Mouse (Mus musculus) kidney, embryonic 14.5 days (tissue): Measurements from ENCODE around the gene Prm3. TPM values are rescaled to one million over a fixed set of nuclear protein-coding genes. Genes with fewer than 3 reads are reported as not detected.

ENCODE experiments used
- ATAC-seq: fragments of 200-750 bp; cut with Nextera tagmentation; 2 replicates; pipeline ENCODE4 v1.8.0; 2017; ENCODE audit warnings: moderate number of reproducible peaks, mild to moderate bottlenecking, moderate TSS enrichment, moderate library complexity; ENCODE audit not compliant: low FRiP score, low TSS enrichment
- H3K27ac ChIP-seq: fragments of 300-500 bp; sonication (generic); 2 replicates; pipeline ENCODE4 v1.5.1; 2014; ENCODE audit warnings: low read depth, mild to moderate bottlenecking, low read length, moderate library complexity, mixed read lengths
- H3K27me3 ChIP-seq: fragments of 300-500 bp; sonication (generic); 2 replicates; pipeline ENCODE4 v1.6.1; 2014; ENCODE audit warnings: mild to moderate bottlenecking, low read length; ENCODE audit not compliant: control insufficient read depth, insufficient read depth
- H3K36me3 ChIP-seq: fragments of 300-500 bp; sonication (generic); 2 replicates; pipeline ENCODE4 v1.6.1; 2014; ENCODE audit warnings: low read length, mixed read lengths; ENCODE audit not compliant: control insufficient read depth, insufficient read depth
- H3K4me1 ChIP-seq: fragments of 300-500 bp; sonication (generic); 2 replicates; pipeline ENCODE4 v1.6.1; 2014; ENCODE audit warnings: low read length, mixed read lengths; ENCODE audit not compliant: control insufficient read depth, insufficient read depth
- H3K4me2 ChIP-seq: fragments of 300-500 bp; sonication (generic); replicated peaks from 2 replicates; pipeline ENCODE4 v1.6.1; 2014; ENCODE audit warnings: low read depth, mild to moderate bottlenecking, low read length
- H3K4me3 ChIP-seq: fragments of 300-500 bp; sonication (generic); 2 replicates; pipeline ENCODE4 v1.5.1; 2014; ENCODE audit warnings: mild to moderate bottlenecking, low read length
- H3K9ac ChIP-seq: fragments of 300-500 bp; sonication (generic); 2 replicates; pipeline ENCODE4 v1.6.1; 2014; ENCODE audit warnings: low read depth, mild to moderate bottlenecking, low read length, moderate library complexity
- H3K9me3 ChIP-seq: fragments of 300-500 bp; sonication (generic); 2 replicates; pipeline ENCODE4 v1.6.1; 2016; ENCODE audit warnings: low read length; ENCODE audit not compliant: control insufficient read depth
- WGBS: fragments of 180-500 bp; shearing (Covaris S2); extraction: QIAGEN DNeasy Blood & Tissue Kit; methylation state at CpG from one replicate; pipeline ENCODE4 v1.1.7; 2014; 5-methylcytosine and 5-hydroxymethylcytosine counted together
- polyA plus RNA-seq: library from polyadenylated mRNA; unstranded; fragments of >200 nt; fragmentation: Nextera tagmentation; extraction: Ambion mirVana; gene quantifications from 2 replicates; pipeline ENCODE4 v1.2.1, GENCODE M21; 2014

The Prm3 gene
- polyA plus RNA-seq, 1 experiment from 2014 or later: not detected

- no peak overlapping the region for H3K4me3 ChIP-seq
- 72% methylated on average over 6 of the region's 6 CpGs for WGBS
- no peaks in the 10 kb centered on the region for H3K27me3 ChIP-seq
- H3K9me3 ChIP-seq: no peaks in the 10 kb centered on the region
- no peak overlapping the region for H3K9ac ChIP-seq
- no peaks in the 10 kb centered on the region for H3K36me3 ChIP-seq
- no peaks in the 10 kb centered on the region for H3K4me1 ChIP-seq
- no peak for ATAC-seq
- H3K27ac ChIP-seq: no peak overlapping the region
- no peak overlapping the region for H3K4me2 ChIP-seq
Observed at GRCm38 (mm10) chr16:10756168-10756567, 34.5 kb downstream of the Prm3 start.

GRCm38 (mm10) chr16:10754521-10755296 is 36.0 kb downstream of the Prm3 start:
- ATAC-seq: no peak
- H3K9me3 ChIP-seq: no peaks in the 10 kb centered on the region
- no peaks in the 10 kb centered on the region for H3K4me1 ChIP-seq
- H3K27ac ChIP-seq: no peak overlapping the region
- no peaks in the 10 kb centered on the region for H3K36me3 ChIP-seq
- no peak overlapping the region for H3K9ac ChIP-seq
- H3K4me3 ChIP-seq: no peak overlapping the region
- H3K4me2 ChIP-seq: no peak overlapping the region
- 92% methylated on average over 3 of the region's 3 CpGs for WGBS
- no peaks in the 10 kb centered on the region for H3K27me3 ChIP-seq

- no peak for ATAC-seq
- no peak overlapping the region for H3K9ac ChIP-seq
Observed at GRCm38 (mm10) chr16:10749824-10750223, 40.9 kb downstream of the Prm3 start.

GRCm38 (mm10) chr16:10749226-10749625 is 41.5 kb downstream of the Prm3 start:
- WGBS: 57% methylated on average over 7 of the region's 7 CpGs
- H3K9me3 ChIP-seq: no peaks in the 10 kb centered on the region
- no peaks in the 10 kb centered on the region for H3K36me3 ChIP-seq
- no peak overlapping the region for H3K4me2 ChIP-seq
- no peak overlapping the region for H3K4me3 ChIP-seq
- no peaks in the 10 kb centered on the region for H3K27me3 ChIP-seq
- no peak for ATAC-seq
- no peak overlapping the region for H3K9ac ChIP-seq
- no peaks in the 10 kb centered on the region for H3K4me1 ChIP-seq
- H3K27ac ChIP-seq: no peak overlapping the region

More at GRCm38 (mm10) chr16:10749824-10750223, 40.9 kb downstream of the Prm3 start:
- no peaks in the 10 kb centered on the region for H3K36me3 ChIP-seq
- H3K9me3 ChIP-seq: no peaks in the 10 kb centered on the region
- no peak overlapping the region for H3K27ac ChIP-seq
- H3K4me3 ChIP-seq: no peak overlapping the region
- no peak overlapping the region for H3K4me2 ChIP-seq
- H3K27me3 ChIP-seq: no peaks in the 10 kb centered on the region
- no peaks in the 10 kb centered on the region for H3K4me1 ChIP-seq
- WGBS: 57% methylated on average over 7 of the region's 7 CpGs

- H3K4me3 ChIP-seq: no peak overlapping the region
- H3K27ac ChIP-seq: no peak overlapping the region
- no peak for ATAC-seq
- no peaks in the 10 kb centered on the region for H3K9me3 ChIP-seq
- no peak overlapping the region for H3K4me2 ChIP-seq
- H3K4me1 ChIP-seq: 0 out of 2 replicates have a peak, but pooled peaks cover 5% of the 10 kb centered on the region
- 95% methylated on average over 2 of the region's 2 CpGs for WGBS
- no peaks in the 10 kb centered on the region for H3K27me3 ChIP-seq
- no peak overlapping the region for H3K9ac ChIP-seq
- no peaks in the 10 kb centered on the region for H3K36me3 ChIP-seq
Observed at GRCm38 (mm10) chr16:10741082-10741481, 49.6 kb downstream of the Prm3 start.

Other genes with a start within 250 kb of the Prm3 start
- gene Dexi, start 247.9 kb downstream of the Prm3 start, polyA plus RNA-seq: 27.4 and 32.5 TPM in 2 replicates
- gene Clec16a, start 245.6 kb downstream of the Prm3 start, polyA plus RNA-seq: 38.4 and 46.3 TPM in 2 replicates
- 6.3 and 7.2 TPM in 2 replicates for gene Socs1, start 5.4 kb downstream of the Prm3 start, polyA plus RNA-seq
- not detected in 2 replicates for gene Tnp2, start 2.3 kb downstream of the Prm3 start, polyA plus RNA-seq
- gene Prm2, start 5.2 kb upstream of the Prm3 start, polyA plus RNA-seq: not detected in 2 replicates
- not detected in 2 replicates for gene Prm1, start 14.9 kb upstream of the Prm3 start, polyA plus RNA-seq
- gene Gm11172, start 22.0 kb upstream of the Prm3 start, polyA plus RNA-seq: not detected in 2 replicates
- 6.0 and 6.2 TPM in 2 replicates for gene Rmi2, start 44.1 kb upstream of the Prm3 start, polyA plus RNA-seq